Mouse (Mus musculus) liver, adult 2 months (tissue): ENCODE results near the gene Tstd1. TPM values are rescaled to one million over a fixed set of nuclear protein-coding genes. Genes with fewer than 3 reads are reported as not detected.

Source experiments
- DNase-seq: peaks from one replicate; pipeline ENCODE4 v3.0.0-alpha.2; 2011; ENCODE audit warnings: low read depth, low spot score; ENCODE audit errors: extremely low read depth
- H3K27ac ChIP-seq: fragments of 200-500 bp; replicated peaks from 2 replicates; pipeline ENCODE4 v1.5.1; 2012; ENCODE audit warnings: low read depth, mild to moderate bottlenecking, control low read depth, inconsistent platforms, low read length; ENCODE audit not compliant: insufficient read depth
- H3K27me3 ChIP-seq: fragments of 200-500 bp; 2 replicates; pipeline ENCODE4 v1.6.1; 2012; ENCODE audit warnings: mild to moderate bottlenecking, moderate library complexity, low read length, inconsistent platforms; ENCODE audit not compliant: control insufficient read depth, insufficient read depth
- H3K36me3 ChIP-seq: fragments of 200-500 bp; 2 replicates; pipeline ENCODE4 v1.6.1; 2012; ENCODE audit warnings: low read length, inconsistent platforms; ENCODE audit not compliant: control insufficient read depth, insufficient read depth
- H3K4me1 ChIP-seq: fragments of 200-500 bp; 2 replicates; pipeline ENCODE4 v1.6.1; 2011; ENCODE audit warnings: low read length; ENCODE audit not compliant: control insufficient read depth, insufficient read depth
- H3K4me3 ChIP-seq: fragments of 200-500 bp; 2 replicates; pipeline ENCODE4 v1.5.1; 2011; ENCODE audit warnings: low read depth, mild to moderate bottlenecking, control low read depth, low read length, moderate library complexity; ENCODE audit not compliant: insufficient read depth
- H3K79me2 ChIP-seq: fragments of 200-500 bp; 2 replicates; pipeline ENCODE4 v1.6.1; 2012; ENCODE audit warnings: inconsistent platforms, mild to moderate bottlenecking, low read length, moderate library complexity; ENCODE audit not compliant: control insufficient read depth, insufficient read depth
- H3K9ac ChIP-seq: fragments of 200-500 bp; 2 replicates; pipeline ENCODE4 v1.6.1; 2012; ENCODE audit warnings: low read depth, mild to moderate bottlenecking, control low read depth, inconsistent platforms, low read length
- CTCF ChIP-seq: fragments of 200-500 bp; IDR thresholded peaks from 2 replicates; pipeline ENCODE4 v1.5.1; 2011; ENCODE audit warnings: low read depth, low read length, control low read depth
- POLR2A ChIP-seq: fragments of 200-500 bp; IDR thresholded peaks from 2 replicates; pipeline ENCODE4 v1.6.1; 2011; ENCODE audit warnings: low read length, control low read depth; ENCODE audit not compliant: insufficient read depth; ENCODE audit errors: extremely low read depth
- WGBS: fragments of 180-500 bp; shearing (Covaris S2); methylation state at CpG from one replicate; pipeline ENCODE4 v1.1.7; 2018; 5-methylcytosine and 5-hydroxymethylcytosine counted together
- polyA plus RNA-seq: library from polyadenylated mRNA; depleted of rRNA; stranded (reverse); fragments of >200 nt; gene quantifications from 2 replicates; pipeline ENCODE4 v1.2.3, GENCODE M21; 2012
- total RNA-seq: library from RNA; depleted of rRNA; stranded (reverse); fragments of >200 nt; gene quantifications from 2 replicates; pipeline ENCODE4 v1.2.3, GENCODE M21; 2014

Tstd1 gene
- total and polyA plus RNA-seq, 2 experiments = 26.6 to 57.2 TPM

DNA sequence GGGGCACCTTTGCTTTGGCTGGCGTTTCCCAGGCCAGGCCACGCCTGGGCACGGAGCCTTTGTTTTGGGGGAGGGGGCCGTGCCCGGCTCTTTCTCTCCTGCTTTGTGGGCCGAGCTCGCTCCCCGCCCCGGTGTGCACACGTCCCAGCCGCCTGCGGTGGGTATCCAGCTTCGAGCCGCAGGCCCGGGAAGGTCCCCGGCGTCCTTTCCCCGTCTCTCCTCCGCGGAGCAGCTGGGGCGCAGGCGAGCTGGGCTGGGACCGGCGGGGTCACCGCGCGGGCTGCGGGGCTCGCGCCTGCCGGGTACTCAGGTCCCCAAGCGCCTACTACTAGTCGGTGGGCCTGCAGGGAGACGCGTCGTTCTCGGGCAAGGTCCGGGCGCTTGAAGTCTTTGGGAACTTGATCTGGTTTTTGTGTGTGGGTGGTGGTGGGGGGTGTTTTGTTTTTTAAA lies 7.2 kb upstream of the Tstd1 start:
- Histone ChIP-seq H3K4me3 (peak overlapping the region; percentile 86), H3K36me3 (peaks cover 7% of the 10 kb centered on the region), H3K4me1 (peaks cover 12% of the 10 kb centered on the region), H3K27ac (peak overlapping the region; percentile 89), H3K9ac (peak overlapping the region; percentile 88), H3K79me2 (peaks cover 29% of the 10 kb centered on the region), H3K27me3 (no peaks in the 10 kb centered on the region)
- WGBS = 0% methylated on average over 39 of the region's 39 CpGs
- TF ChIP-seq POLR2A = no peak
- no peak for TF ChIP-seq CTCF
- DNase-seq = no peak

DNA sequence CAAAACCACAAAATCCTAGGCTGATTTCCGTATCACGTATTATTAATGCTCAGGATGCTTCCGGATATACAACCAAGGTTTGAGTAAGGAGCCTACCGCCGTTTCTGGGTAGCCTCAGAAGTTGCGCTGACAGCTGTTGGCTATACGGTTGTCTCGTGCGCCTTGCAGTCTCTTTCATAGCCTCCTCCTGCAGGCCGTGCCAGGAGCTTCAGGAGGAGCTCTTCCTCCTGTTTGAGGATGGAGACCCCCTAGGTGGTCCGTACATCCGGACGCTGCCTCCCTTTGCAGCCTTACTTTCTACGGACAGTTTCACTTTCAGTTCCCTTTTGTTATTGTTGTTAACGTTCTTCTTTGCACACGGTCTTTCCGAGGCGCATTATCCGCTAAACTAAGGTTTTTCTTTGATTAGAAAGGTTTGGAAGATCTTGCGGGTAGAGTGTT lies 6.7 kb upstream of the Tstd1 start:
- peak; percentile 55 for DNase-seq
- WGBS = under 1% methylated on average over 20 of the region's 20 CpGs
- Histone ChIP-seq H3K36me3 (peaks cover 7% of the 10 kb centered on the region), H3K4me1 (peaks cover 15% of the 10 kb centered on the region), H3K27ac (peak overlapping the region; percentile 89), H3K9ac (peak overlapping the region; percentile 88), H3K27me3 (no peaks in the 10 kb centered on the region), H3K79me2 (peaks cover 29% of the 10 kb centered on the region), H3K4me3 (peak overlapping the region; percentile 86)
- TF ChIP-seq POLR2A = no peak
- TF ChIP-seq CTCF = no peak

- Histone ChIP-seq H3K9ac (peak overlapping the region; percentile 15; the same call in 1 of the 2 replicates), H3K36me3 (peaks cover 8% of the 10 kb centered on the region), H3K4me1 (peaks cover 18% of the 10 kb centered on the region), H3K79me2 (peaks cover 29% of the 10 kb centered on the region), H3K4me3 (peak overlapping the region; percentile 86), H3K27ac (peak overlapping the region; percentile 89), H3K27me3 (no peaks in the 10 kb centered on the region)
- TF ChIP-seq CTCF (no peak), POLR2A (no peak)
- no peak for DNase-seq
- WGBS = 42% methylated on average over 3 of the region's 3 CpGs
Measured at GRCm38 (mm10) chr1:171412446-171412845, 6.2 kb upstream of the Tstd1 start.

- Histone ChIP-seq H3K9ac (no peak overlapping the region), H3K36me3 (peaks cover 8% of the 10 kb centered on the region), H3K27me3 (no peaks in the 10 kb centered on the region), H3K4me3 (no peak overlapping the region), H3K4me1 (peaks cover 27% of the 10 kb centered on the region), H3K27ac (no peak overlapping the region), H3K79me2 (peaks cover 29% of the 10 kb centered on the region)
- no peak for TF ChIP-seq CTCF
- no peak for TF ChIP-seq POLR2A
- WGBS = 68% methylated on average over 8 of the region's 8 CpGs
- no peak for DNase-seq
Measured at GRCm38 (mm10) chr1:171413608-171414007, 5.1 kb upstream of the Tstd1 start.

DNA sequence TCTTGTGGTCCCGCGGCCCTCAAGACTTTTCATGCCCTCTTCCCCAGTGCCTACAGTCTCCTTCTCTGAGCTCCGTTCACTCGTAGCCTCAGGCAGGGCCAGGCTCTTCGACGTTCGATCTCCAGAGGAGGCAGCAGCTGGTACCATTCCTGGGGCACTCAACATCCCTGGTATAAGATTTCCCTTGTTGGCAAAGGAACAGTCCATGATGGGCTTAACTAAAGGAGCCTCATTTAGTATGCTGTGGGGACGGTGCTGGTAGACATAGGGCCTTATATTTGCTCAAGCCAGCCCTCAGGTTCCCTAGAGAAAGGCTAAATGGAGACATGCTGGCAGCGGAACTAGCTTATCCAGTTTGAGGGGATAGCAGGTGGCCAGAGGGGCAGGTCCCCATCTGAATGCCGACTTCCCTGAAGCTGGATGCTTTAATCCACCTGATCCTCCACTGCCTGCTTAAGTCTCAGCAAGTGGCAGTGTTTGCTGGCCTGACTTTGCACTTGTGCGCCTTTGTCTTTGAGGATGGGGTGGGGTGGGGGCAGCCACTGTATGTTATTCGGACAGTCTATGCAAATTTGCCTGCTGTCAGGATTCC lies 715 bp downstream of the Tstd1 start:
- 0 out of 2 replicates have a peak overlapping the region, but pooled peaks have one; percentile 15 for H3K9ac ChIP-seq
- no peaks in the 10 kb centered on the region for H3K27me3 ChIP-seq
- no peak for TF ChIP-seq POLR2A
- TF ChIP-seq CTCF = no peak
- H3K79me2 ChIP-seq = peaks cover 5% of the 10 kb centered on the region; the same call in 1 of the 2 replicates
- peaks cover 8% of the 10 kb centered on the region for H3K36me3 ChIP-seq
- peak overlapping the region; percentile 33; the same call in 1 of the 2 replicates for H3K27ac ChIP-seq
- DNase-seq = no peak
- WGBS = 62% methylated on average over 12 of the region's 12 CpGs
- peak overlapping the region; percentile 18; the same call in 1 of the 2 replicates for H3K4me3 ChIP-seq
- peaks cover 18% of the 10 kb centered on the region for H3K4me1 ChIP-seq

DNA sequence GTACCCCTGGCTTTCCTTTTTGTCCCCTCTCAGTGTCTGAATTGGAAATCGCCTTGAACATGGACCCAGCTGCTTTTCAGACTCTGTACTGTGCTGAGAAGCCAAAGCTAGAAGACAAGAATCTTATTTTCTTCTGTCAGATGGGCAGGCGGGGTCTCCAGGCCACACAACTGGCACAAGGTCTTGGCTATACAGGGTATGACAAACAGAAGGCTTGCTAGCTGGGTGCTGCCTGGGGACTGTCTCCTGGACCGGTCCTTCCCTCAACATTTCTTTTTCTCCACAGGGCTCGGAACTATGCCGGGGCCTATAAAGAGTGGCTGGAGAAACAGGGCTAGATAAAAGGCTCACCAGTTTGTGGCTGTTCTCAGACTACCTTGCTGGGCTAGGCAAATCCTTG lies 1.2 kb downstream of the Tstd1 start:
- H3K4me3 ChIP-seq = no peak overlapping the region
- no peak for DNase-seq
- TF ChIP-seq CTCF = no peak
- no peak for TF ChIP-seq POLR2A
- H3K4me1 ChIP-seq = peaks cover 20% of the 10 kb centered on the region
- 0 out of 2 replicates have a peak, but pooled peaks cover 4% of the 10 kb centered on the region for H3K79me2 ChIP-seq
- no peaks in the 10 kb centered on the region for H3K27me3 ChIP-seq
- H3K27ac ChIP-seq = no peak overlapping the region
- H3K36me3 ChIP-seq = peaks cover 8% of the 10 kb centered on the region
- H3K9ac ChIP-seq = no peak overlapping the region
- WGBS = 91% methylated on average over 5 of the region's 5 CpGs
